Mouse (Mus musculus): ENCODE data around the gene Ptprm. TPM values are rescaled to one million over a fixed set of nuclear protein-coding genes. Genes with fewer than 3 reads are reported as not detected.

The Ptprm gene
- polyA plus RNA-seq, 1 experiment from 2014 or later: 19.9 TPM

- Histone ChIP-seq H3K9me3 (ENCODE audit: control insufficient read depth, low read length) (no peaks in the 10 kb centered on the region; the same call in 1 of the 2 replicates), H3K4me2 (ENCODE audit: low read length) (no peak overlapping the region), H3K4me3 (ENCODE audit: low read length) (no peak overlapping the region), H3K27me3 (replicated peaks; ENCODE audit: control insufficient read depth, insufficient read depth, low read length) (no peaks in the 10 kb centered on the region), H3K36me3 (ENCODE audit: control insufficient read depth, insufficient read depth, low read length) (peaks cover 3% of the 10 kb centered on the region), H3K9ac (ENCODE audit: low read depth, low read length) (no peak overlapping the region), H3K27ac (ENCODE audit: low read depth, low read length) (no peak overlapping the region), H3K4me1 (ENCODE audit: control insufficient read depth, insufficient read depth, low read depth, low read length) (no peaks in the 10 kb centered on the region)
- WGBS: 85% methylated on average over 6 of the region's 6 CpGs
- no peak for ATAC-seq
These were observed 315.7 kb downstream of the Ptprm start for GRCm38 (mm10) chr17:67038558-67038957.

GRCm38 (mm10) chr17:67033547-67033946 is 320.7 kb downstream of the Ptprm start:
- Histone ChIP-seq H3K9me3 (ENCODE audit: control insufficient read depth, low read length) (no peaks in the 10 kb centered on the region; the same call in 1 of the 2 replicates), H3K27ac (ENCODE audit: low read depth, low read length) (no peak overlapping the region), H3K9ac (ENCODE audit: low read depth, low read length) (no peak overlapping the region), H3K27me3 (replicated peaks; ENCODE audit: control insufficient read depth, insufficient read depth, low read length) (no peaks in the 10 kb centered on the region), H3K4me2 (ENCODE audit: low read length) (no peak overlapping the region), H3K36me3 (ENCODE audit: control insufficient read depth, insufficient read depth, low read length) (peaks cover 3% of the 10 kb centered on the region), H3K4me1 (ENCODE audit: control insufficient read depth, insufficient read depth, low read depth, low read length) (no peaks in the 10 kb centered on the region), H3K4me3 (ENCODE audit: low read length) (no peak overlapping the region)
- 88% methylated on average over 3 of the region's 3 CpGs for WGBS
- ATAC-seq: no peak

GRCm38 (mm10) chr17:67032021-67032420 is 322.2 kb downstream of the Ptprm start:
- no peaks in the 10 kb centered on the region for H3K4me1 ChIP-seq (ENCODE audit: control insufficient read depth, insufficient read depth, low read depth, low read length)
- ATAC-seq: no peak
- H3K27me3 ChIP-seq (replicated peaks; ENCODE audit: control insufficient read depth, insufficient read depth, low read length): no peaks in the 10 kb centered on the region
- H3K36me3 ChIP-seq (ENCODE audit: control insufficient read depth, insufficient read depth, low read length): peaks cover under 1% of the 10 kb centered on the region
- no peak overlapping the region for H3K4me2 ChIP-seq (ENCODE audit: low read length)
- H3K9ac ChIP-seq (ENCODE audit: low read depth, low read length): no peak overlapping the region
- H3K4me3 ChIP-seq (ENCODE audit: low read length): no peak overlapping the region
- no peaks in the 10 kb centered on the region; the same call in 1 of the 2 replicates for H3K9me3 ChIP-seq (ENCODE audit: control insufficient read depth, low read length)
- 92% methylated on average over 6 of the region's 6 CpGs for WGBS
- no peak overlapping the region for H3K27ac ChIP-seq (ENCODE audit: low read depth, low read length)

GRCm38 (mm10) chr17:67031341-67031740 is 322.9 kb downstream of the Ptprm start:
- Histone ChIP-seq H3K27me3 (replicated peaks; ENCODE audit: control insufficient read depth, insufficient read depth, low read length) (no peaks in the 10 kb centered on the region), H3K4me1 (ENCODE audit: control insufficient read depth, insufficient read depth, low read depth, low read length) (no peaks in the 10 kb centered on the region), H3K36me3 (ENCODE audit: control insufficient read depth, insufficient read depth, low read length) (no peaks in the 10 kb centered on the region), H3K9ac (ENCODE audit: low read depth, low read length) (no peak overlapping the region), H3K27ac (ENCODE audit: low read depth, low read length) (no peak overlapping the region), H3K4me2 (ENCODE audit: low read length) (no peak overlapping the region), H3K9me3 (ENCODE audit: control insufficient read depth, low read length) (no peaks in the 10 kb centered on the region), H3K4me3 (ENCODE audit: low read length) (no peak overlapping the region)
- WGBS: 61% methylated on average over 4 of the region's 4 CpGs
- no peak for ATAC-seq

- Histone ChIP-seq H3K4me1 (ENCODE audit: control insufficient read depth, insufficient read depth, low read depth, low read length) (no peaks in the 10 kb centered on the region), H3K27ac (ENCODE audit: low read depth, low read length) (no peak overlapping the region), H3K9me3 (ENCODE audit: control insufficient read depth, low read length) (no peaks in the 10 kb centered on the region), H3K27me3 (replicated peaks; ENCODE audit: control insufficient read depth, insufficient read depth, low read length) (no peaks in the 10 kb centered on the region), H3K4me2 (ENCODE audit: low read length) (no peak overlapping the region), H3K36me3 (ENCODE audit: control insufficient read depth, insufficient read depth, low read length) (no peaks in the 10 kb centered on the region), H3K4me3 (ENCODE audit: low read length) (no peak overlapping the region), H3K9ac (ENCODE audit: low read depth, low read length) (no peak overlapping the region)
- WGBS: 92% methylated on average over 9 of the region's 9 CpGs
- ATAC-seq: no peak
These were observed 327.0 kb downstream of the Ptprm start for GRCm38 (mm10) chr17:67027274-67027673.

GRCm38 (mm10) chr17:67016501-67016900 is 337.8 kb downstream of the Ptprm start:
- Histone ChIP-seq H3K4me1 (ENCODE audit: control insufficient read depth, insufficient read depth, low read depth, low read length) (peaks cover 3% of the 10 kb centered on the region; the same call in 1 of the 2 replicates), H3K9me3 (ENCODE audit: control insufficient read depth, low read length) (no peaks in the 10 kb centered on the region), H3K36me3 (ENCODE audit: control insufficient read depth, insufficient read depth, low read length) (no peaks in the 10 kb centered on the region), H3K27me3 (replicated peaks; ENCODE audit: control insufficient read depth, insufficient read depth, low read length) (no peaks in the 10 kb centered on the region), H3K27ac (ENCODE audit: low read depth, low read length) (no peak overlapping the region), H3K4me3 (ENCODE audit: low read length) (no peak overlapping the region), H3K4me2 (ENCODE audit: low read length) (no peak overlapping the region), H3K9ac (ENCODE audit: low read depth, low read length) (no peak overlapping the region)
- ATAC-seq: no peak
- 81% methylated on average over 6 of the region's 6 CpGs for WGBS

- no peaks in the 10 kb centered on the region for H3K27me3 ChIP-seq (replicated peaks; ENCODE audit: control insufficient read depth, insufficient read depth, low read length)
- no peaks in the 10 kb centered on the region for H3K36me3 ChIP-seq (ENCODE audit: control insufficient read depth, insufficient read depth, low read length)
- no peak overlapping the region for H3K27ac ChIP-seq (ENCODE audit: low read depth, low read length)
- no peaks in the 10 kb centered on the region for H3K9me3 ChIP-seq (ENCODE audit: control insufficient read depth, low read length)
- H3K9ac ChIP-seq (ENCODE audit: low read depth, low read length): no peak overlapping the region
- H3K4me2 ChIP-seq (ENCODE audit: low read length): no peak overlapping the region
- 65% methylated on average over 6 of the region's 6 CpGs for WGBS
- H3K4me1 ChIP-seq (ENCODE audit: control insufficient read depth, insufficient read depth, low read depth, low read length): no peaks in the 10 kb centered on the region
- ATAC-seq: no peak
- H3K4me3 ChIP-seq (ENCODE audit: low read length): no peak overlapping the region
These were observed 341.0 kb downstream of the Ptprm start for GRCm38 (mm10) chr17:67013217-67013616.

GRCm38 (mm10) chr17:67011836-67012583 is 342.2 kb downstream of the Ptprm start:
- H3K9me3 ChIP-seq (ENCODE audit: control insufficient read depth, low read length): no peaks in the 10 kb centered on the region
- no peak overlapping the region for H3K9ac ChIP-seq (ENCODE audit: low read depth, low read length)
- ATAC-seq: no peak; the same call in 1 of the 2 replicates
- no peak overlapping the region for H3K27ac ChIP-seq (ENCODE audit: low read depth, low read length)
- no peak overlapping the region for H3K4me3 ChIP-seq (ENCODE audit: low read length)
- no peaks in the 10 kb centered on the region for H3K27me3 ChIP-seq (replicated peaks; ENCODE audit: control insufficient read depth, insufficient read depth, low read length)
- 77% methylated on average over 6 of the region's 6 CpGs for WGBS
- H3K36me3 ChIP-seq (ENCODE audit: control insufficient read depth, insufficient read depth, low read length): no peaks in the 10 kb centered on the region
- no peak overlapping the region for H3K4me2 ChIP-seq (ENCODE audit: low read length)
- peaks cover 2% of the 10 kb centered on the region for H3K4me1 ChIP-seq (ENCODE audit: control insufficient read depth, insufficient read depth, low read depth, low read length)

GRCm38 (mm10) chr17:67010136-67010535 is 344.1 kb downstream of the Ptprm start:
- 32% methylated on average over 4 of the region's 4 CpGs for WGBS
- no peaks in the 10 kb centered on the region for H3K27me3 ChIP-seq (replicated peaks; ENCODE audit: control insufficient read depth, insufficient read depth, low read length)
- H3K27ac ChIP-seq (ENCODE audit: low read depth, low read length): no peak overlapping the region
- no peak overlapping the region for H3K4me2 ChIP-seq (ENCODE audit: low read length)
- H3K36me3 ChIP-seq (ENCODE audit: control insufficient read depth, insufficient read depth, low read length): no peaks in the 10 kb centered on the region
- ATAC-seq: peak; percentile 86
- no peaks in the 10 kb centered on the region for H3K9me3 ChIP-seq (ENCODE audit: control insufficient read depth, low read length)
- H3K4me3 ChIP-seq (ENCODE audit: low read length): no peak overlapping the region
- peaks cover 2% of the 10 kb centered on the region for H3K4me1 ChIP-seq (ENCODE audit: control insufficient read depth, insufficient read depth, low read depth, low read length)
- no peak overlapping the region for H3K9ac ChIP-seq (ENCODE audit: low read depth, low read length)

All from hindbrain, embryonic 16.5 days (tissue).